ENCODE assay signal across 12 mouse cellular contexts in the genomic region with DNA sequence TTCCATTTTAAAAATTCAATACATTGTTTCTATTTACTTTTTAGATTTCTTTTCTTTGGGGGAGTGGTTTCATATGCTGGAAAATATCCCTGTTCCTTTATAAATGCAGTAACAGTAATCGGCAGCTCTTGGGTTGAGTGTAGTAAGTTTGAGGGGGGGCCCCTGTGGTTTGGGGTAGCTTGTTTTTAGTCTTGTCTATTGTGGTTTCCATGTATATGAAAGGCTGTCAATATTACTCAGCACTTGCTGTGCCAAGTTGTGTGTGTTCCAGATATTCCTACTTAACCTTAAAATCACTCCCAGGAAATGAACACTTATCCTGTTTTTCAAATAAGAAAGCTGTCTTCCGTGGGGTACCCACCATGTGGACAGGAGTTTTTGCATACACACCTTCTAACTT. TPM values are rescaled to one million over a fixed set of nuclear protein-coding genes. Genes with fewer than 3 reads are reported as not detected.
DNase-seq lines count a peak whose midpoint lies in the region; ATAC-seq lines count a peak whose summit lies in the region.
"Had no signal": no experiment of that assay in that cellular context is flagged by ENCODE, and none has a peak within 500 bp of the region (broad histone marks: within the 10 kb centered on the region; RNA-seq: fewer than 3 reads in every experiment).

No protein-coding gene starts in this region.

- 56% methylated on average over 2 of the region's 2 CpGs for WGBS in heart, embryonic 16.5 days

- peaks cover 17% of the 10 kb centered on the region for H3K4me1 ChIP-seq in heart, embryonic 16.5 days (ENCODE audit: control insufficient read depth, insufficient read depth, low read length)
- peaks cover 30% of the 10 kb centered on the region for H3K4me1 ChIP-seq in megakaryocyte, embryonic 14.5 days

- no peak overlapping the region for H3K4me2 ChIP-seq in heart, embryonic 16.5 days (ENCODE audit: low read depth, low read length)
- H3K4me2 ChIP-seq: neural tube, embryonic 13.5 days had no signal

- no peaks in the 10 kb centered on the region for H3K27me3 ChIP-seq in heart, embryonic 16.5 days (ENCODE audit: control insufficient read depth, insufficient read depth, low read length)
- no peaks in the 10 kb centered on the region for H3K27me3 ChIP-seq in megakaryocyte, embryonic 14.5 days (replicated peaks)
- H3K27me3 ChIP-seq: neural tube, embryonic 13.5 days; Patski had no signal

- DNase-seq in heart, adult 18-20 months: no peak
- DNase-seq in adipocyte (ENCODE audit: low spot score): peak; percentile 65
- peak; percentile 49 for DNase-seq in naive thymus-derived CD4-positive, alpha-beta T cell, adult 2 months (ENCODE audit: low read depth)
- no peak for DNase-seq in adrenal gland, adult 18-20 months (ENCODE audit: low spot score in 2 of 2)
- no peak for DNase-seq in retina, postnatal 1 day
- DNase-seq: right cerebral cortex, postnatal 4 days had no signal

- peaks cover 17% of the 10 kb centered on the region for H3K36me3 ChIP-seq in heart, embryonic 16.5 days (ENCODE audit: control insufficient read depth, insufficient read depth)
- peaks cover 49% of the 10 kb centered on the region for H3K36me3 ChIP-seq in megakaryocyte, embryonic 14.5 days (replicated peaks; ENCODE audit: low read length)

- no peak overlapping the region for H3K9ac ChIP-seq in heart, embryonic 16.5 days (ENCODE audit: low read length)
- H3K9ac ChIP-seq: neural tube, embryonic 13.5 days had no signal

- ATAC-seq in heart, embryonic 16.5 days (replicated peaks; ENCODE audit: extremely low read depth, insufficient read depth, low FRiP score): no peak
- no peak for ATAC-seq in megakaryocyte, adult 5-6 weeks (ENCODE audit: poor library complexity, severe bottlenecking)
- ATAC-seq: hindbrain, postnatal 0 days; Patski had no signal

- no peak overlapping the region for H3K4me3 ChIP-seq in heart, embryonic 16.5 days (ENCODE audit: low read length)
- peak overlapping the region; percentile 18 for H3K4me3 ChIP-seq in megakaryocyte, embryonic 14.5 days (replicated peaks)
- H3K4me3 ChIP-seq: neural tube, embryonic 13.5 days had no signal

- peak overlapping the region; percentile 63 for H3K27ac ChIP-seq in heart, embryonic 16.5 days (ENCODE audit: low read length)
- H3K27ac ChIP-seq: hindbrain, postnatal 0 days; neural tube, embryonic 13.5 days had no signal

- no peaks in the 10 kb centered on the region for H3K9me3 ChIP-seq in heart, embryonic 16.5 days (replicated peaks; ENCODE audit: control insufficient read depth, low read length)
- H3K9me3 ChIP-seq in megakaryocyte, embryonic 14.5 days: no peaks in the 10 kb centered on the region
- H3K9me3 ChIP-seq: neural tube, embryonic 13.5 days had no signal

RNA-seq across cellular contexts. Expression of gene Pnrc2, which starts 4.7 kb away (rescaled TPM):
- 133 and 149 TPM in 2 replicates for polyA plus RNA-seq in heart, embryonic 16.5 days (2015; fragmentation: Nextera tagmentation; extraction: Ambion mirVana)
- 10 to 100 TPM; 62.7 to 68.0 TPM for total RNA-seq in heart, adult 18-20 months (2021)
- 6.2 TPM in 1 of 2 replicates, not detected in the other for polyA plus RNA-seq in megakaryocyte, embryonic 14.5 days (2012; ENCODE audit: insufficient read depth, low replicate concordance)
- total RNA-seq in megakaryocyte, adult 5-6 weeks (2015): 248 and 273 TPM in 2 replicates
- total RNA-seq in megakaryocyte, adult 5-6 weeks (2017): 249 and 251 TPM in 2 replicates
- total RNA-seq in adrenal gland, adult 18-20 months (2021): 100 to 1,000 TPM in 1 of 2 experiments, 10 to 100 TPM in 1; 89.4 to 111 TPM

RNA-seq across cellular contexts. Expression of gene Srsf10, which starts 13.4 kb away (rescaled TPM):
- polyA plus RNA-seq in heart, embryonic 16.5 days (2015; fragmentation: Nextera tagmentation; extraction: Ambion mirVana): 128 and 147 TPM in 2 replicates
- total RNA-seq in heart, adult 18-20 months (2021): 10 to 100 TPM; 40.6 to 50.5 TPM
- polyA plus RNA-seq in megakaryocyte, embryonic 14.5 days (2012; ENCODE audit: insufficient read depth, low replicate concordance): 81.0 and 110 TPM in 2 replicates
- 104 and 125 TPM in 2 replicates for total RNA-seq in megakaryocyte, adult 5-6 weeks (2015)
- total RNA-seq in megakaryocyte, adult 5-6 weeks (2017): 130 and 147 TPM in 2 replicates
- total RNA-seq in adrenal gland, adult 18-20 months (2021): 100 to 1,000 TPM in 1 of 2 experiments, 10 to 100 TPM in 1; 95.5 to 115 TPM

RNA-seq across cellular contexts. Expression of gene Cnr2, which starts 26.2 kb away (rescaled TPM):
- polyA plus RNA-seq in heart, embryonic 16.5 days (2015; fragmentation: Nextera tagmentation; extraction: Ambion mirVana): 0.71 and 0.80 TPM in 2 replicates
- 1 to 10 TPM in 1 of 2 experiments, under 1 TPM in 1; 0.52 to 1.7 TPM for total RNA-seq in heart, adult 18-20 months (2021)
- 1.3 and 4.9 TPM in 2 replicates for polyA plus RNA-seq in megakaryocyte, embryonic 14.5 days (2012; ENCODE audit: insufficient read depth, low replicate concordance)
- 15.2 and 16.9 TPM in 2 replicates for total RNA-seq in megakaryocyte, adult 5-6 weeks (2015)
- 18.8 and 20.7 TPM in 2 replicates for total RNA-seq in megakaryocyte, adult 5-6 weeks (2017)
- 1 to 10 TPM in 1 of 2 experiments, under 1 TPM in 1; 0.93 to 1.8 TPM for total RNA-seq in adrenal gland, adult 18-20 months (2021)

RNA-seq across cellular contexts. Expression of gene Fuca1, which starts 51.5 kb away (rescaled TPM):
- polyA plus RNA-seq in heart, embryonic 16.5 days (2015; fragmentation: Nextera tagmentation; extraction: Ambion mirVana): 50.7 and 52.8 TPM in 2 replicates
- total RNA-seq in heart, adult 18-20 months (2021): 10 to 100 TPM; 31.7 to 35.3 TPM
- 19.9 and 22.2 TPM in 2 replicates for polyA plus RNA-seq in megakaryocyte, embryonic 14.5 days (2012; ENCODE audit: insufficient read depth, low replicate concordance)
- total RNA-seq in megakaryocyte, adult 5-6 weeks (2015): 72.1 and 86.7 TPM in 2 replicates
- total RNA-seq in megakaryocyte, adult 5-6 weeks (2017): 143 and 189 TPM in 2 replicates
- total RNA-seq in adrenal gland, adult 18-20 months (2021): 100 to 1,000 TPM in 1 of 2 experiments, 10 to 100 TPM in 1; 95.5 to 101 TPM

Comparison
In these comparisons a context has a peak if more than half of its experiments do, and no peak if none do; other contexts are left out.
1. DNase-seq: peak in adipocyte (single experiment) and naive thymus-derived CD4-positive, alpha-beta T cell, adult 2 months (single experiment); none in heart, adult 18-20 months (0 of 2), adrenal gland, adult 18-20 months (0 of 2) and retina, postnatal 1 day (single experiment).
2. RNA of gene Cnr2, which starts 26.2 kb away (total RNA-seq): 15.2 to 20.7 TPM in megakaryocyte, adult 5-6 weeks; 0.93 to 1.8 TPM in adrenal gland, adult 18-20 months and 0.52 to 1.7 TPM in heart, adult 18-20 months; every median in the first group is over 4 times any median in the second.